Mouse (Mus musculus) limb, embryonic 12.5 days (tissue): ENCODE data around the gene Cela1. TPM values are rescaled to one million over a fixed set of nuclear protein-coding genes. Genes with fewer than 3 reads are reported as not detected.

Experiments
- ATAC-seq: fragments of 200-750 bp; cut with Nextera tagmentation; 2 replicates; pipeline ENCODE4 v1.8.0; 2017; ENCODE audit warnings: low read depth, moderate TSS enrichment; ENCODE audit not compliant: insufficient number of reproducible peaks, insufficient read depth, low FRiP score, low TSS enrichment
- H3K27ac ChIP-seq: fragments of 300-500 bp; sonication (generic); 2 replicates; pipeline ENCODE4 v1.5.1; 2016; ENCODE audit warnings: mild to moderate bottlenecking, moderate library complexity
- H3K27me3 ChIP-seq: fragments of 300-500 bp; sonication (generic); 2 replicates; pipeline ENCODE4 v1.6.1; 2016; ENCODE audit warnings: mild to moderate bottlenecking, moderate library complexity
- H3K36me3 ChIP-seq: fragments of 300-500 bp; sonication (generic); 2 replicates; pipeline ENCODE4 v1.6.1; 2016; ENCODE audit warnings: mild to moderate bottlenecking, moderate library complexity
- H3K4me1 ChIP-seq: fragments of 300-500 bp; sonication (generic); replicated peaks from 2 replicates; pipeline ENCODE4 v1.6.1; 2016
- H3K4me2 ChIP-seq: fragments of 300-500 bp; sonication (generic); 2 replicates; pipeline ENCODE4 v1.6.1; 2016; ENCODE audit warnings: mild to moderate bottlenecking, moderate library complexity
- H3K4me3 ChIP-seq: fragments of 300-500 bp; sonication (generic); replicated peaks from 2 replicates; pipeline ENCODE4 v1.5.1; 2016; ENCODE audit warnings: mild to moderate bottlenecking
- H3K9ac ChIP-seq: fragments of 300-500 bp; sonication (generic); replicated peaks from 2 replicates; pipeline ENCODE4 v1.6.1; 2016; ENCODE audit warnings: mild to moderate bottlenecking, moderate library complexity
- H3K9me3 ChIP-seq: fragments of 300-500 bp; sonication (generic); 2 replicates; pipeline ENCODE4 v1.6.1; 2016; ENCODE audit warnings: mild to moderate bottlenecking, moderate library complexity
- WGBS: fragments of 180-500 bp; shearing (Covaris S2); methylation state at CpG from one replicate; pipeline ENCODE4 v1.1.7; 2016; 5-methylcytosine and 5-hydroxymethylcytosine counted together
- polyA plus RNA-seq: library from polyadenylated mRNA; unstranded; fragments of >200 nt; fragmentation: Nextera tagmentation; extraction: Ambion mirVana; gene quantifications from 2 replicates; pipeline ENCODE4 v1.2.1, GENCODE M21; 2016

Cela1 gene
- polyA plus RNA-seq, 1 experiment from 2014 or later: 1.1 TPM

DNA sequence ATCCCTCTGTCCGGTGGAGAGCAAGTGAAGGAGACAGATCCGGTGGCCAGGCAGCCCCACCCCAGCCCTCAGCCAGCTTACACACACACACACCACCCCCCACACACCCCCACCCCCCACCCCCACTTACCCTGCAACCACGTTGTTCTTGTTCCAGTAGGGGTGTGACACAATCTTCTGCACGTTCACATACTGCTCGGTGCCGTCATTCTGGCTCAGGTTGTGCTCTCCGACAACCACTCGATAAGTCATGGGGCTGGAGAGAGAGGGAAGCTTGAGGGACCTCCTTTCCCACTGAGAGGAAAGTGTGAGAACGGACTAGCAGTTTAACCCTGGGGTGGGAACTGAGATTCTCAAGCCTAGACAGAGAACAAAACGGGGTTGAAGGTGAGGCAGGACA is 3.3 kb downstream of the Cela1 start:
- Histone ChIP-seq H3K4me2 (no peak overlapping the region), H3K27ac (no peak overlapping the region), H3K4me3 (no peak overlapping the region), H3K36me3 (no peaks in the 10 kb centered on the region), H3K27me3 (peaks cover 16% of the 10 kb centered on the region; the same call in 1 of the 2 replicates), H3K4me1 (peaks cover 16% of the 10 kb centered on the region), H3K9me3 (no peaks in the 10 kb centered on the region), H3K9ac (no peak overlapping the region)
- WGBS: 66% methylated on average over 10 of the region's 10 CpGs
- ATAC-seq: no peak

DNA sequence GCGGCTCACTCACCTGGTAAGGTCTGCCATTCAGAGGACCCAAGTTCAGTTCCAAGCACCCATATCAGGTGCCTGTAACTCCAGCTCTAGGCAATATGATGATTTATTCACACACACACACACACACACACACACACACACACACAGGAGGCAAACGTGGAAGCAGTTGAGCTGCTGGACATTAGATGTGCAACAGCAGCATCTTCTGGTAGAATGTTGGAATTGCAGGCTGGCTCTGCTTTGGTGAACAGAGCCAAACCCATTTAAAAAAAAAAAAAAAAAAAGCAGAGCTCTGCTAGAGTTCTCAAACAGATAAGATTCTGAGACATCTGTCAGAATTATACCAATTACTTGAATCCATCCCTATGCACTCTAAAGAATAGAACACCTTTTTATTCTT is 4.7 kb downstream of the Cela1 start:
- H3K4me3 ChIP-seq: no peak overlapping the region
- 50% methylated on average over 2 of the region's 2 CpGs for WGBS
- H3K9me3 ChIP-seq: no peaks in the 10 kb centered on the region
- H3K36me3 ChIP-seq: no peaks in the 10 kb centered on the region
- no peak overlapping the region for H3K27ac ChIP-seq
- H3K27me3 ChIP-seq: peaks cover 16% of the 10 kb centered on the region; the same call in 1 of the 2 replicates
- no peak overlapping the region for H3K9ac ChIP-seq
- H3K4me1 ChIP-seq: peaks cover 16% of the 10 kb centered on the region
- H3K4me2 ChIP-seq: no peak overlapping the region
- ATAC-seq: no peak

DNA sequence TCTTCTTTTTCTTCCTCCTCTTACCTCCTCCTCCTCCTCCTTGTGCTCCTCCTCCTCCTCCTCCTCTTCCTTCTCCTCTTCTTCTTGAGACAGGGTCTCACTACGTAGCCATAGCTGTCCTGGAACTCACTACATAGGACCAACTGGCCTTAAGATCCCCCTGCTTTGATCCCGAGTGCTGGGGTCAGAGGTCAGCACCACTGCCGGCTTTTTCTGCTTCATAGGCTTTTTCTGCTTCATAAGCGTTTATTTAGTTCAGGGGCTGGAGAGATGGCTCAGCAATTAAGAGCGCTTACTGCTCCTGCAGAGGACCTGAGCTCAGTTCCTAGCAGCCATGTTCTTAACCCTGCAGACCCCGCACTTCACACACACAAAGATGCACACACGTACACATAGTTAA is 6.0 kb downstream of the Cela1 start:
- no peak overlapping the region for H3K27ac ChIP-seq
- no peaks in the 10 kb centered on the region for H3K36me3 ChIP-seq
- peaks cover 16% of the 10 kb centered on the region; the same call in 1 of the 2 replicates for H3K27me3 ChIP-seq
- H3K4me1 ChIP-seq: peaks cover 8% of the 10 kb centered on the region
- H3K4me2 ChIP-seq: no peak overlapping the region
- no peak for ATAC-seq
- H3K9ac ChIP-seq: no peak overlapping the region
- WGBS: 31% methylated on average over 7 of the region's 7 CpGs
- no peak overlapping the region for H3K4me3 ChIP-seq
- no peaks in the 10 kb centered on the region for H3K9me3 ChIP-seq

DNA sequence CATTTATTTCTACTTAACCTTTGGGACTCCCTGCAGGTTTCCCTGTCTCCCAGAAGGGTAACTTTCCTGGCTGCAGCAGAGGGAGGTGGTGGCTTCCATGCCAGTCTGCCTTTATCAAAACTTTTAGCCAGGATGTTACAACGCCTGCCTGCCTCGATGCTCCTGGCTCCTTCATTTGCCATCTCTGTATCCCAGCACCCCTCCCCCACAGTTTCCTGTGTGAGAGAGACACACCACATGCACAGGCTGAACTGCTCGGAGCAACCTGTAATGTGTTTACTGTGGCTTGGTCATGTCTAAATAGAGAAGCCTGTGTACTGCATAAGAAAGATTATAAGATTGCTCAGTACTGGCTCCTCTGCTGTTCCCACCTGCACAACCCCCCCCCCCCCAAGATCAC is 7.3 kb downstream of the Cela1 start:
- H3K9ac ChIP-seq: no peak overlapping the region
- WGBS: 37% methylated on average over 3 of the region's 3 CpGs
- no peak overlapping the region for H3K4me3 ChIP-seq
- no peak overlapping the region for H3K4me2 ChIP-seq
- H3K27me3 ChIP-seq: peaks cover 13% of the 10 kb centered on the region; the same call in 1 of the 2 replicates
- H3K9me3 ChIP-seq: no peaks in the 10 kb centered on the region
- H3K27ac ChIP-seq: no peak overlapping the region
- ATAC-seq: no peak
- no peaks in the 10 kb centered on the region for H3K36me3 ChIP-seq
- peaks cover 8% of the 10 kb centered on the region for H3K4me1 ChIP-seq

DNA sequence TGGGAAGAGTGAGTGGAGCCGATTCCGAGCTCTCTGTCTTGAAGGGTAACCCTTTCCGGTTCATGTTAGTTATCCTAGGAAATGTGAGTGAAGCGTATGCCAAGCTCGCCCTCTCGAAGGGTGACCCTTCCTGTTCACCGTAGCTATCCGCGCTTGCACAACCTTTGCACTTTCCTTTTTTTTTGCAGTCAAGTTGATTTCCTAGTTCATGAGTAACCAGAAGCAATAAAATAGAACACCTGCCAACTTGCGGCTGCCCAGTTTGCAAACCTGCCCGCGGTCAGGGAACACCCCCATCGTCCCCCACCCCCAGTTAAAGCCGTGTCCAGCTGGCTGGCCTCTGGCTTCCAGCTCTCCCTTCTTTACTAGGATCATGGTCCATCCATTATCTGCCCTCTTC is 8.7 kb downstream of the Cela1 start:
- no peak overlapping the region for H3K9ac ChIP-seq
- ATAC-seq: no peak
- 84% methylated on average over 14 of the region's 14 CpGs for WGBS
- no peak overlapping the region for H3K27ac ChIP-seq
- H3K36me3 ChIP-seq: no peaks in the 10 kb centered on the region
- no peaks in the 10 kb centered on the region for H3K27me3 ChIP-seq
- H3K4me1 ChIP-seq: peaks cover 8% of the 10 kb centered on the region
- H3K4me3 ChIP-seq: no peak overlapping the region
- H3K9me3 ChIP-seq: no peaks in the 10 kb centered on the region
- H3K4me2 ChIP-seq: no peak overlapping the region

DNA sequence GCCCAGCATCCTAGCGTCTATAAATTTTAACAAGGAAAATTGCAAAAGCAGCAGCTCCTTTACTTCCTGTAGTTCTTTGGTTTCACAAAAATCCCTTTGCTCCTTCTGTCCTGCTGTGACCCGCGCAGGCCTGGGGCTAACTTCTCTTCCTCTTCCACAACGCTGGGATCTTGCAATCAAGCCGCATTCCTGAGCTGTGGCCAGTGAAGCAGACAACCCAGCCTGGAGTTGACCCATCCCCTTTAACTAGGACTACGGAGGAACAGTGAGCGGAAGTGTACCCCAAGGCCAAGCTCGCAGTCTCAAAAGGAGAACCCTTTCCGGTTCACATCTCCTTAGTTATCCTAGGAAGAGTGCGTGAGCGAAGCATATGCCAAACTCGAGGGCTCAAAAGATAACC is 9.1 kb downstream of the Cela1 start:
- WGBS: 80% methylated on average over 12 of the region's 12 CpGs
- no peak for ATAC-seq
- H3K4me2 ChIP-seq: no peak overlapping the region
- H3K27ac ChIP-seq: no peak overlapping the region
- H3K4me3 ChIP-seq: no peak overlapping the region
- H3K9ac ChIP-seq: no peak overlapping the region
- no peaks in the 10 kb centered on the region for H3K27me3 ChIP-seq
- peaks cover 8% of the 10 kb centered on the region for H3K4me1 ChIP-seq
- no peaks in the 10 kb centered on the region for H3K9me3 ChIP-seq
- H3K36me3 ChIP-seq: no peaks in the 10 kb centered on the region

DNA sequence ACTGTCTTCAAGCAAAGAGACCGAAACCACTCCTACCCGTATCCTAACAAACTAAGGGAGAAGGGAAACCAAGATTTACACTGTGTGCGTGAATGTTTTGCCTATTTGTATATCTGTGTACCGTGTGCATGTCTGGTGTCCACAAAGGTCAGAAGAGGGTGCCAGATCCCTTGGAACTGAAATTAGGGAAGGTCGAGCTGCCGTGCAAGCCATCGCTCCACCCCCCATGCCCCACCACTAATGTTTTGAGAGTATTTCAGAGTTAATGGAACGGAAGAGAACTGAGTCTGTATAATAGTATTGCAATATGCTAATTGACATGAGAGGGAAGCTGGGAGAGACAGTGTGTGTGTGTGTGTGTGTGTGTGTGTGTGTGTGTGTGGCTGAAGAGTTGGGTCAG is 10.0 kb downstream of the Cela1 start:
- no peak for ATAC-seq
- no peak overlapping the region for H3K27ac ChIP-seq
- peaks cover 8% of the 10 kb centered on the region for H3K4me1 ChIP-seq
- no peak overlapping the region for H3K9ac ChIP-seq
- H3K27me3 ChIP-seq: no peaks in the 10 kb centered on the region
- H3K9me3 ChIP-seq: no peaks in the 10 kb centered on the region
- no peaks in the 10 kb centered on the region for H3K36me3 ChIP-seq
- 89% methylated on average over 8 of the region's 8 CpGs for WGBS
- no peak overlapping the region for H3K4me3 ChIP-seq
- no peak overlapping the region for H3K4me2 ChIP-seq

DNA sequence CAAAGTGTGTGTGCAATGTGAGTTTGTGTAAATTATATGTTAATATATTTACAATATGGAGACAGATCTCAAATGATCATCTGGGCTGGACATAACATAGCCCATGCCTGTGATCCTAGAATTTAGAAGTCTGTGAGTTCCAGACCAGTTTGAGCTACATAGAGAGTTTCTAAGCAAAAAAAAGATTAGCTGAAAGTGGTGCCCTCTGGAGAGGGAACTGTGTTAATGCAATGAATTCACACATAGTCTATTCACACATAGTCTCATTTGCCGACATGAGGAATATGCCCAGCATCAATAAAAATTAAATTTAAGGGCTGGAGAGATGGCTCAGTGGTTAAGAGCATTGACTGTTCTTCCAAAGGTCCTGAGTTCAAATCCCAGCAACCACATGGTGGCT is 11.2 kb downstream of the Cela1 start:
- WGBS: 85% methylated on average over 1 of the region's 1 CpGs
- H3K4me2 ChIP-seq: no peak overlapping the region
- no peak overlapping the region for H3K9ac ChIP-seq
- H3K9me3 ChIP-seq: no peaks in the 10 kb centered on the region
- H3K27ac ChIP-seq: no peak overlapping the region
- H3K4me1 ChIP-seq: peaks cover 8% of the 10 kb centered on the region
- no peaks in the 10 kb centered on the region for H3K27me3 ChIP-seq
- ATAC-seq: no peak
- H3K4me3 ChIP-seq: no peak overlapping the region
- H3K36me3 ChIP-seq: no peaks in the 10 kb centered on the region

DNA sequence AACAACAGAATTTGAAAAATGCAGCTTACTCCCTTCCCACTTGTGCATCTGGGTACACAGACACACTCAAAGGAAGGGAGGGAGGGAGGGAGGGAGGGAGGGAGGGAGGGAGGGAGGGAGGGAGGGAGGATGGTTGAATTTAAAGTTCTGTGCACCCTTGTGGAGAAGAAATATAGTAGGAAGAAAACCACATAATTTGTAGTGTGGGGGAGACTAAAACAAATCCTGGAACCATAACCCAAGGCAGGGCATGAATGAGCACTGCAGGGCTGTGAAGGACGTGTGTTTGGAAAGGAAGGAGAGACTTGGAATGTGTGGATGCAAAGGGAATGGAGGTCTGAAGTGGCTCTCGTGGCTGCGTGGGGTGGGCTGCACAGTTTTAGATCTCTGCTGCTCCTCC is 12.2 kb downstream of the Cela1 start:
- 60% methylated on average over 3 of the region's 3 CpGs for WGBS
- Histone ChIP-seq H3K4me2 (no peak overlapping the region), H3K9me3 (no peaks in the 10 kb centered on the region), H3K4me3 (no peak overlapping the region), H3K4me1 (peaks cover 2% of the 10 kb centered on the region), H3K27ac (no peak overlapping the region), H3K27me3 (no peaks in the 10 kb centered on the region), H3K36me3 (no peaks in the 10 kb centered on the region), H3K9ac (no peak overlapping the region)
- ATAC-seq: no peak

DNA sequence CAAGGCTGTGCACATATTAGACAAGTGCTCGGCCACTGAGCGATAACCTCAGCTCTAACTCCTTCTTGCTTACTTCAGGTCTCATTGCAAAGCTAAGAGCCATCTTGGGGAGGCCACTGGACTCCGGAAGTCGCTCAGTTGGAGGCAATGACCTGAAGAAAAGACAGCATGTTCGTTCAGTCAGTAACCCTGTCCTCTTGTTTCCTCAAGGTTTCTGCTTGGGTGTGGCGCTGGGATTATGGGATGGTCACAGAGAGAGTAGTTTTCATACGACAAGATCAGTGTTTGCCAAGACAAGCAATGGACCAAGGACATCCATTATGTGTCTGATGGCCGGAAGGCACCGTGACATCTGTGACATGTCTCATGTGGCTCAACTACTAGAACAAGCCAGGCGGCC is 13.2 kb downstream of the Cela1 start:
- Histone ChIP-seq H3K36me3 (no peaks in the 10 kb centered on the region), H3K9me3 (no peaks in the 10 kb centered on the region), H3K4me3 (no peak overlapping the region), H3K4me2 (no peak overlapping the region), H3K9ac (no peak overlapping the region), H3K4me1 (no peaks in the 10 kb centered on the region), H3K27me3 (no peaks in the 10 kb centered on the region), H3K27ac (no peak overlapping the region)
- no peak for ATAC-seq
- 91% methylated on average over 10 of the region's 10 CpGs for WGBS

DNA sequence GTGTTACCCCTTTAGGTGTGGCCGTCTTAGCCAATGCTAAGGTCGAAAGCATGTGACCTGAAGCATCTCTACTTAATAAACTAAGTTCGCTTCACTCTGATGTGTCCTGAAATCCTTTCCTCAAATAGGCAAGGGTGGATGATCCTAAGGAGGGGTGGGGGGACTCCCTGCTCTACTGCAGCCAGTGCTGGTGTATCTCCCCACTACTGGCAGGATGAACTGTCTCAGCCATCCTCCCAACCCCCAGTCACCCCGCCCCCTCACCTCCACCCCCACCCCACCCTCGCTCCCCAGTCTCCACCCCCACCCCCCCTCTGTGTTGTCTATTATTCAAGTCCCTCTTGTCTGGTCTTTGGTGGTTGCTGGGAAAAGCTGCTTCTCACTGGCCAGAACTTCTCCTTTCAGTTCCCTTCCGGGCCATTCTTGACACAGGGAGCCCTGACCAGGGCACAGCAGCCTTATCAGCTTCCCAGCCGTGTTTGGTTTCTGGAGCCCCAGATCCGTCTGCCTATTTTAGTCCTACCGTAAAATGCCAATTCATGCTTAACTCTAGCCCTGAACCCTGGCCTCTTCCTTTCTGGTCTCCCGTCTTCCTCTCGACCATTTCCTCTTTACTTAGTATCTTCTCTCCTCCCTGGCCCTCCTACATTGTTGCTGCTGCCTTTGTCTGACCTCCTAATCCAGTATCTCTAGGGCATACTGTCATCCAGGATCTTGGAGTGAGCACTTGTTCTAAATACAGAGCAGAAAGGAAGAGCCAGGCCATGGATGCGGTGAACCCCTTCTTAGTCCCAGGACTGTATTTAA is 13.9 kb downstream of the Cela1 start:
- H3K27ac ChIP-seq: no peak overlapping the region
- no peaks in the 10 kb centered on the region for H3K9me3 ChIP-seq
- H3K9ac ChIP-seq: no peak overlapping the region
- no peak for ATAC-seq
- WGBS: 55% methylated on average over 12 of the region's 12 CpGs
- H3K27me3 ChIP-seq: no peaks in the 10 kb centered on the region
- no peak overlapping the region for H3K4me2 ChIP-seq
- no peaks in the 10 kb centered on the region for H3K4me1 ChIP-seq
- no peak overlapping the region for H3K4me3 ChIP-seq
- no peaks in the 10 kb centered on the region for H3K36me3 ChIP-seq

DNA sequence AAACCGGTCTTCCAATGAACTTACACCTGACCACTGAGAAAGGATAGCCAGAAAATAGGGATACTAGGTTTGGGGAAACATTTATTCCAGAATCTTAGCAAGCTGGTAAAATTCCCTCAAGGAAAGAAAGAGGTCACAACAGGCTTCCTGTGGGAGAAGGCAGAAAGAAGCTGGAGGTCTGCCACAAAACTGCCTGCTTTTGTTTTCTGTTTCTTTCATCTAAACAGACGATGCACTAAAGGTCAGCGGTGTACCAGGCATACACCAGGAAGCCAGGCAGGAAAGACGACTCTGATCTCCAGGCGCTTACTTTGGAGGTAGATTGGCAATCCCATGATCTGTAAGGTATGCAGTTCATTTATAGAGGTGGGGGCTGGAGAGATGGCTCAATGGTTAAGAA is 16.9 kb downstream of the Cela1 start:
- Histone ChIP-seq H3K9ac (no peak overlapping the region), H3K4me2 (no peak overlapping the region), H3K36me3 (no peaks in the 10 kb centered on the region), H3K27me3 (peaks cover 15% of the 10 kb centered on the region), H3K4me3 (no peak overlapping the region), H3K9me3 (no peaks in the 10 kb centered on the region), H3K27ac (no peak overlapping the region), H3K4me1 (no peaks in the 10 kb centered on the region; the same call in 1 of the 2 replicates)
- ATAC-seq: no peak
- WGBS: 75% methylated on average over 5 of the region's 5 CpGs
